10 mouse cellular contexts compared by ENCODE assay signal in the genomic region with DNA sequence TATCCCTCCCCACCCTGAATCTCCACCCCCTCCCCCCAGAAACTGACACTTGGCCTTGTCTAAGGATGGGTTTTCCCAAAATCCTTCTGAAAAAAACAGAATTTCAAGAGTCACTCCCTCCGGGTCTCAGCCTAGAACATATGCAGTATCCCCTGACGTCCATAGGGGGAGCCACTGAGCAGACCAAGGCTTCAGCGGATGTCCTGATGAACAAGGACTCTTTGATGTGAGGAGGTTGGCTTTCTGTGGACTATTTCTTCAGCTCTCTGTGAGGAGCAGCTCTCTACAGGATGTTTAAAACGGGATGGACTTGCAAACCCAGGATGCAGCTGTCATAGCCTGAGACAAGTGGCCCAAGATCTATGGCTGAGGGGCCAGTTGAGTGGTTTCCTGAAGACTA. TPM values are rescaled to one million over a fixed set of nuclear protein-coding genes. Genes with fewer than 3 reads are reported as not detected.
DNase-seq lines count a peak whose midpoint lies in the region; TF ChIP-seq lines count a peak whose summit lies in the region.
"Had no signal": no experiment of that assay in that cellular context is flagged by ENCODE, and none has a peak within 500 bp of the region (broad histone marks: within the 10 kb centered on the region; RNA-seq: fewer than 3 reads in every experiment).

No protein-coding gene starts in this region.

- H3K4me3 ChIP-seq in thymus, adult 2 months (ENCODE audit: control insufficient read depth, insufficient read depth, low read length), result no peak overlapping the region
- H3K4me3 ChIP-seq in small intestine, adult 2 months (ENCODE audit: low read depth, low read length), result no peak overlapping the region
- H3K4me3 ChIP-seq: heart, embryonic 13.5 days; lung, embryonic 15.5 days had no signal

- no peak for TF ChIP-seq CTCF in thymus, adult 2 months (IDR thresholded peaks at IDR 0.05; ENCODE audit: borderline replicate concordance, control insufficient read depth, extremely low read depth, insufficient read depth, low read length, poor library complexity)
- TF ChIP-seq CTCF in small intestine, adult 2 months (IDR thresholded peaks at IDR 0.05; ENCODE audit: extremely low read depth, insufficient read length, insufficient replicate concordance, low read depth, low read length), result peak; percentile 58; the same call in 1 of the 2 replicates

- no peaks in the 10 kb centered on the region for H3K4me1 ChIP-seq in thymus, adult 2 months (replicated peaks; ENCODE audit: control insufficient read depth, insufficient read depth, low read length)
- no peaks in the 10 kb centered on the region; the same call in 1 of the 2 replicates for H3K4me1 ChIP-seq in small intestine, adult 2 months (ENCODE audit: control insufficient read depth, insufficient read depth, insufficient read length, low read length)

- peak; percentile 50 to 75 for DNase-seq in cerebellum, postnatal 14 days
- no peak for DNase-seq in cerebellum, adult 11 months
- peak; percentile 30 for DNase-seq in thymus, adult 2 months
- DNase-seq in thymus, adult 18-20 months, result no peak
- peak; percentile 19 to 39 for DNase-seq in kidney, postnatal 36 days
- DNase-seq in right cerebral cortex, postnatal 14 days, result no peak
- no peak for DNase-seq in heart, adult 9 months (ENCODE audit: low spot score in 2 of 2)

- H3K27ac ChIP-seq in thymus, adult 2 months (ENCODE audit: control insufficient read depth, insufficient read depth, low read length), result no peak overlapping the region
- no peak overlapping the region for H3K27ac ChIP-seq in small intestine, adult 2 months (ENCODE audit: insufficient read depth, low read depth, low read length)
- H3K27ac ChIP-seq: heart, embryonic 13.5 days; lung, embryonic 15.5 days had no signal

- H3K27me3 ChIP-seq in thymus, adult 2 months (ENCODE audit: control insufficient read depth, insufficient read depth, low read length), result no peaks in the 10 kb centered on the region
- peaks cover 12% of the 10 kb centered on the region for H3K27me3 ChIP-seq in small intestine, adult 2 months (ENCODE audit: control insufficient read depth, insufficient read depth, low read length)

- 22% methylated on average over 4 of the region's 4 CpGs for WGBS in thymus, adult 2 months
- WGBS in small intestine, adult 2 months, result 26% methylated on average over 4 of the region's 4 CpGs

- no peak for TF ChIP-seq POLR2A in thymus, adult 2 months (IDR thresholded peaks at IDR 0.05; ENCODE audit: control insufficient read depth, extremely low read depth, insufficient read depth, low read length, poor library complexity)
- no peak for TF ChIP-seq POLR2A in small intestine, adult 2 months (IDR thresholded peaks at IDR 0.05; ENCODE audit: low read depth, low read length)

- H3K36me3 ChIP-seq in thymus, adult 2 months (ENCODE audit: control insufficient read depth, insufficient read depth, low read length), result no peaks in the 10 kb centered on the region
- no peaks in the 10 kb centered on the region for H3K36me3 ChIP-seq in small intestine, adult 2 months (ENCODE audit: control insufficient read depth, insufficient read depth, low read length)
- H3K36me3 ChIP-seq: heart, embryonic 13.5 days; lung, embryonic 15.5 days had no signal

RNA-seq across cellular contexts. Expression of gene Cacna2d2, which starts 53.1 kb away (rescaled TPM):
- 7.7 and 8.9 TPM in 2 replicates for polyA plus RNA-seq in thymus, adult 2 months (2012; rRNA removed)
- 2.9 and 5.3 TPM in 2 replicates for polyA plus RNA-seq in small intestine, adult 2 months (2012; rRNA removed)

Comparison
In these comparisons a context has a peak if more than half of its experiments do, and no peak if none do; other contexts are left out.
1. DNase-seq: peak in cerebellum, postnatal 14 days (2 of 2), thymus, adult 2 months (single experiment) and kidney, postnatal 36 days (2 of 2); none in cerebellum, adult 11 months (single experiment), thymus, adult 18-20 months (0 of 2), right cerebral cortex, postnatal 14 days (single experiment) and heart, adult 9 months (0 of 2).